Mouse (Mus musculus) T-helper 17 cell (primary cell): Measurements from ENCODE around the gene Cep85l.

Experiments
- in situ Hi-C, 2 experiments: fragments of 300-600 bp; cut with MboI, MseI; formaldehyde crosslinking; loops; 1 replicate in 1 of 2; 2 replicates in 1 of 2; pipeline ENCODE4 v1.15.1; 2025; ENCODE audit warnings: high pct_unique_total_duplicates in 2 of 2

The Cep85l gene

DNA sequence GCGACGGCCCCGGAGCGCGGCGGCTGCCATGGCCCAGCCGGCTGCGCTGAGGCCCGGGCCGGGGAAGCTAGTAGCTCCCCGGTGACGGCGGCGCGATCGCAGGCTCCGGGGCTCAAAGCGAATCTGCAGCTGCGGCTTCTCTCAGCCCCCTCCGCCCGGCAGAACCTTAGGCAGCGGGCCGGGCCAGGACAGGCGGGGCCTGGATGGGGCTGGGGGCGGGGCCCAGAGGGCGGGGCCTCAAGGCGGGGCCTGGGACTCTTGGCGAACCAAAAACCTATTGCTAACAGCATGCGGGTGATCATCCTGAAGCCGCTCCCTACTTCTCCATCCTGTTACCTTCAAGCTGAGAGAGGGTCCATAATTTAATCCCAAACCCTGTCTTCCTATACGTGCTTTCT lies at the start of gene Cep85l:
Gene Cep85l (minus strand): TSS at position 239 of the 398 bp plus-strand sequence.
- in situ Hi-C loops: no loop called here

DNA sequence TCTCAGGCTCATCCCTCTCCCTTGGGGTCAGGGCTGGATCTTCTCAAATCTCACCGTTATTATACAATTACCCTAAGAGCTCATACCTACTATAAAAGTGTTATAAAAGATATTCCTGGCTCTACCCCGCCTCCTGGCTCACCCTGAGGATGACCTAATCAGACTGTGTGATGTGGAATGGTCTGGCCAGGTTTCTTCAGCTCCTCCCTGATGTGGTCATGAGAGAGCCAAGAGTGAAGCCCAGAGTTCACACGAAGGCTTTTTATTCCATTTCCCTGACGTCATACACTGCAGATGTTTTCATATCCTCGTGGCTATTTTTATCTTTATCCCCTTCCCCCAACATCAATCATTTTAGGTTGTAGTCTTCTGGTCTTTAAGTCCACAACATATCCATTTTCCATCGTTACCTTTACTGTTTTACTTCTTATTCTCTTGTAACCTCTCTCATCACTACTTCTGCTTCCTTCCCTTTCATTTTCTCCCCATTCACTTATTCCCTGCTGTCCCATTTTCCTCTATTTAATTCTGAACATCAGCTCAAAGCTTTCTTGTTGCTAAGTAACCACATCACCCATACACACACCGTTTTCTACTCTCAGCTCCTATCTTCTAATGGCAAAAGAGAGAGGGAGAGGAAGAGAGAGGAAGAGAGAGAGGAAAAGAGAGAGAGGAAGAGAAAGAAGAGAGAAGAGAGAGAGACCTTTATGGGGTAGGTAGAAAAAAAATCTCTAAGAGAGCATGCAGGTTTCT lies 49.1 kb upstream of the Cep85l start:
- in situ Hi-C loops: no loop called here

DNA sequence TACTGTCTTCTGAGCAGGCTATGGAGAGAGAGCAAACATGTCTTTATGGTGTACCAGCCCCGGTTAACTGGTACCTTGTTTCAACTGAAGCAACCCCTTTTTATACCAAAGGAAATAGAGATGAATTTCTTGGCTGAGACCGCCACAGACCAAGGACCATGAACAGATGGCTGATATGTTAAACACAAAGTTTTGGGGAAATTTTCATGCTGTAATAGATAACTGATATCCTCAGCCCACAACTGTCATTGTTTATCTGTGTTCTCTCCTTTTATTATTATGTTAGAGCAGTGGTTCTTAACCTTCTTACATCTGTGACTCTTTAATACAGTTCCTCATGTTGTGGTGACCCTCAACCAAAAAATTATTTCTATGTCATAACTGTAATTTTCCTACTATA lies 46.8 kb upstream of the Cep85l start:
- in situ Hi-C loops: no loop called here

DNA sequence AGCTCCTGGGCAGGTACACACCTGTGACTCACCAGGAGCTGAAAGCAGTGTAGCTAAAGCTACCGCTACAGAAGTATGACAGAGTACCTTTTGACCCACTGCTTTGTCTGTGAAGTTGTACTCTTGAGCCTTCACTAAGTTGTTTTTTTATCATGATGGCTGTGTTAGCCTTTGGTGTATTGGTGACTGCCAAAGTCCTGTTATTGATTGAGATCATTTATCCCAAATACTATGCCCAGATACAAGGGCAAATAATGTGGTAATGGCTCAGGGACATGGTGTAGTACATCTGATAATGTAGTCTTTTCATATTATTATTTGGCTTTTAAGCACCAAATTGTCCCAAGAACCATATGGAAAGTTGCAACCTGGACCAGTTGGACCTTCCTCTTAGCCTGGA lies 43.3 kb upstream of the Cep85l start:
- in situ Hi-C loops: no loop called here

DNA sequence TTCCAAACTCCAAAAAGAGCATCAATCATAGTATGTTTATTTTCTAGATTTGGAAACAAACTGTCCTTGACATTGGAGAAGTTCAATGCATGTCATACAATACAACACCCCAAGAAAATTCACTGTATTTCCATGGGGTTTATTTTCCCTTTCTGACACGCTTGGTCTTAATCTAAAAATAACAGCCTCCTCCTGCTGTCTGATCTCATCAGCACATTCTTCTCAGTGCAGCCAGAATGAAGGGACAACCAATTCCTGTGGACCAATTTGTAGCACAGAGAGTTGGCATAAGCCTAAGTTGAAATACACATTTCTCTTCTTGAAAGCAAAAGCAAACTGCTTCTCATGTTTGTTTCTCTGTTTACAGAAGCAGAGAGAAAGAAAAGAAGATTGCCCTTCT lies 42.5 kb upstream of the Cep85l start:
- in situ Hi-C loops: no loop called here

DNA sequence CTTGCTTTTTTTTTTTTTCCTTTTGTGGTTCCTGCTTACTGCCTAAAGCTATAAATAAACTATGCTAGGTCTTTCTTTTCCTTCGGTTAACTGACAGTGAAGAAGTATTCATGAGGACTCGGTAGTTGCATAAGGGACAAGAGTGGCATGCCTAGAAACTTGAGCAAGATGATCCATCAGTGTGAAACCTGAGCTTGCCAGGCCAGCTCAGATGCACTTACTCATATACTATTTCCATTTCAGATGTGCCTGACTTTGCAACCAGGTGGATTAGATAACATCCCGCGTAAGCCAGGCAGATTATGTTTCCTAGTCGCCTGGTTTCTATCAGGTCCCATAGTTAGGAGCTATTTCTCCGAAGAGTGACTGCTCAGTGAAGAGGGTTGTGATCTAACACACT lies 41.9 kb upstream of the Cep85l start:
- in situ Hi-C loops: no loop called here

DNA sequence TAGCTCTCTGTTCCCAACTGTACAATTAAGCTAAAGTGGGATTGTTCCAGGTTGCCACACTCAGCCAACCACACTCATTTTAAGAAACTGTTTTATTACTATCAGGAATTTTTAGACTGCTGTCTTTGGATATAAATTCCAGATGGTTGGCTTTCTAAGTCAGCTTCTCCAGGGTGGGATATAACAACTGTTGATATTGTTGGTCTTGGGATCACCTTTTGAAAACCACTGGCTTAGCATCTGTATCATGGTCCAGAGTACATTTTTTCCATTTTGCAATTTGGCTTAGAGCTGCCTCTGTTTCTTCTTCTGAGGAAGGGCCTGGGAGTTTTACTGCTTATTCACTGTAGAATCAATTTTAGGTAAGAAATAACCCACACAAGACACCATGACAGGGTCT lies 40.3 kb upstream of the Cep85l start:
- in situ Hi-C loops: no loop called here

DNA sequence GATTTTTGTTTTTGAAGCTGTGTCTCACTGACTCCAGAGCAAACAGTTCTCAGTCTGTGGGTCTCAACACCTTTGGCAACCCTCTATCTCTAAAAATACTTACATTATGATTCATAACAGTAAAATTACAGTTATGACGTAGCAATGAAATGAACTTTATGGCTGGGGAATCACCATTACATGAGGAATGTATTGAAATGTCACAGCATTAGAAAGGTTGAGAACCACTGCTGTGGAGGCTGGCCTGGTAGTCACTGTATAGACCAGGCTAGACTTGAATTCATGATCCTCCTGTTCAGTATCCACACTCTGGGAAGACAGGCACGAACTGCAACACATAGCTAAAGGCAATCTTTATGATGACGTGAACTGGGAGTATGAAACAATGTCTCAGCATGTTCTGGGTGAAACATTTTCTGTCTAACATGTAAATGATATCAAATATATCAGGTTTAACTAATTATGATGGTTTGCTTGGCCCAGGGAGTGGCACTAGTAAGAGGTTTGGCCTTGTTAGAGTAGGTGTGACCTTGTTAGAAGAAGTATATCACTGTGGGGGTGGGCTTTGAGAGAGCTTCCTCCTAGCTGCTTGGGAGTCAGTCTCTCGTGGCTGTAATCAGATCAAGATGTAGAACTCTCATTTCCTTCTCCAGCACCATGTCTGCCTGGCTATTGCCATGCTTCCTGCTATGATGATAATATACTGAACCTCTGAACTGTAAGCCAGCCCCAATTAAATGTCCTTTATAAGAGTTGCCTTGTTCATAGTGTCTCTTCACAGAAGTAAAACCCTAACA lies 39.6 kb upstream of the Cep85l start:
- in situ Hi-C loops: no loop called here

DNA sequence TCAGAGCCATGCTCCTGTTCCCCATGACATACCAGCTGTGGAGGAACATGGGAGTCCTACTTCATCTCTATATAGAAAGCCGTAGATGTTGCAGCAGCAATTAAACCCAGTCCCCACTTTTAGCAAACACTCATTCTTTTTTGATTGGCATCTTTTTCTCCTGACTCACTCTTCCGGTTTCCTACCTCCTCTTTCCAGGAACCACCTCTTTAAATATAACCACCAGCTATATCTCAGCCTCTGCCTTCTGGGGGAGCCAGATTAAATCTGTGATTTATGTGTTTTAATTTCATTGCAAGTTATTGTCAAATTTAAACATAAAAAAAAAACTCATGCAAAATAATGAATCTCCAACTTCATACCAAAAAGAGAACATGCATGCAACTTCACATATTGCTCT lies 37.3 kb upstream of the Cep85l start:
- in situ Hi-C loops: no loop called here

DNA sequence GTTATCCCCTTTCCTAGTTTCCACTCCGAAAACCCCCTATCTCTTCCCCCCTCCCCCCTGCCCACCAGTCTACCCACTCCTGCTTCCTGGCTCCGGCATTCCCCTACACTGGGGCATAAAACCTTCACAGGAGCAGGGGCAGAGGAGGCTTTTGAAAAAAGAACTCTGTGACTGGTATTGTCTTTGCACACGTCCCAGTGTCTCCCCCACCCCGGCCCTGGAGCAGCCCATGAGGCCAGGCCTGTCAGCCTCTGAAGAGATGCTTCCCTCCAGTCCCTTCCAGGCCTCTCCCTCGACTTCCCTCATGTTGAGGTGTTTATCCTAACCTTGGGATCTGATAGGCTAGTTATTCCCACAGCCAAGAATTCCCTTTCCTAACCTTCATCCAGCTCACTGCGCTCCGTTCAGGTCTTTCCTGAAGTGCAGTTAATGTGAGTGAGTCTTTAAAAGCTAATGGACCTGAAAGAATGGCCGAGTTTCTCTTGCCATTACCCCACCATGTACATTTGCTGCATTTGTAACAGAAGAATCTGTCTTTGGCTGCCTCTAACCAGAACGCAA lies 36.5 kb upstream of the Cep85l start:
- in situ Hi-C loops: no loop called here

DNA sequence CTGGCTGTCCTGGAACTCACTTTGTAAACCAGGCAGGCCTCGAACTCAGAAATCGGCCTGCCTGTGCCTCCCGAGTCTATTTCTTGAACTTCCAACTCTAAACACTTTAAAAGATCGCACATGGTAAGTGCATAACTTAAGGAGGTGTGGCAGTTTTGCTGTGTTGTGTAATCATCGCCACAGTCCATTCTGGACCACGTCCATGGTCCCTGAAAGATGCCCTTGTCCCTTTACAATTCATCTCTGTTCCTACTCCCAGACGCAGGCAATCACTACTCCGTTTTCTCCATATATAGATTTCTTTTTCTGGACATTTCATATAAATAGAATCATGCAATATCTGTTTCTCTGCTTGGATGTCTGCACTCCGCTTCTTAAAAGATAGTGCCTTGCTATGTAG lies 35.5 kb upstream of the Cep85l start:
- in situ Hi-C loops: no loop called here

DNA sequence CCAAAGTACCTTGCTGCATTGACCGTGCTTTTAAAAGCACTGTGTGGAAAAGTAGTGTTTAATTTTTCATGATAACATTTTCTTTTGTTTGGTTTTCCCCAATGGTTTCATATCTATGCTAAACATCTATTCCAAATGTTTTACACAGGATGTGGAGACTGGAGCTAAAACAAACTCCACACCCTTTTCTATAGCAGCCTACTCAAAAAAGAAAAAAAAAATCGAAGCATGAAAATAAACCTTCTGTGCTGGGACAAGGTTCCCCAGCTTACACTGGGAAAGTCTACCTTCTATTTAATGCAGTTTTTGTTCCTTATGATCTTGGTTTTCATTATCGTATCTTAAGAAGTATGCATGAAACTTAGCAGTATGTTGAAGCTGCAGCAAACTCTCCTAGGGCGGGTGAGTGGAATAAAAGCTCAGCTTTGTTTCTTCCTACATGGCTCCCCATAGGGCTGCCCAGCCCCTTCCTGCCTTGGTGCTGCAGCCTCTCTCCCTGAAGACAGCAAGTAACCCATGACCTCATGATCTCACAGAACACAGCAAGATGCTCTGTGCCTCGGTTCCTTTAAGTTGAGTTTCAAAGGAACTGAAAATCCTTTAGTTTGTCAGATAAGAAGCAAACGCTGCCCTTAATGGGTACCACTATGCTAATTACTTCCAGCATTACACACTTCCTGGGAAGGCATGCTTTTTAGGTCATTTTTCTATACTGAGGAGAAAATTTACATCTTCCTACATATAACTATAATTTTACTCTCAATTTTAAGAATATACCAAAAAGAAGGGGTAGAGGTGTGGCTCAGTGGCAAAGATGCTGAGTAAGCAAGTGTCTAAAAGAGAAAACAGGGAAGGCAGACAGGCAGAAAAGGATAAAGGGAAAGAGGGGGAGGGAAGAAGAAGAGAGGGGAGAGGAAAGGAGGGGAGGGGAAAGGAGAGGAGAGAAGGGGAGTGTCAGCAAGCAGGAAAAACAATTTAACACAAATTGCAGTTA lies 34.6 kb upstream of the Cep85l start:
- in situ Hi-C loops: no loop called here

DNA sequence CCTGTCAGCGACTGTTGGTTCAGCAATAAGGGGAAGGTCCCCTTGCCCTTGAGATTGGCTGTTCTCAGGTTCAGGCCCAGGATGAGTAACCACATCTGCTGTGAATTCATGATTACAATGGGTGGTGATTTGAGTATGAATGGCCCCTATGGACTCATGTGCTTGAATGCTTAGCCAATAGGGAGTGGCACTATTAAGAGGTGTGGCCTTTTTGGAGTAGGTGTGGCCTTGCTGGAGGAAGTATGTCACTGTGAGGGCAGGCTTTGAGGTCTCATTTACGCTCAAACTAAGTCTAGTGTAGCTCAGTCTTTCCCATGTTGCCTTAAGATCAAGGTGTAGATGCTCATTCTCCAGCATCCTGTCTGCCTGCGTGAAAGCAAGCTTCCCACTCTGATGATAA lies 33.2 kb upstream of the Cep85l start:
- in situ Hi-C loops: no loop called here

DNA sequence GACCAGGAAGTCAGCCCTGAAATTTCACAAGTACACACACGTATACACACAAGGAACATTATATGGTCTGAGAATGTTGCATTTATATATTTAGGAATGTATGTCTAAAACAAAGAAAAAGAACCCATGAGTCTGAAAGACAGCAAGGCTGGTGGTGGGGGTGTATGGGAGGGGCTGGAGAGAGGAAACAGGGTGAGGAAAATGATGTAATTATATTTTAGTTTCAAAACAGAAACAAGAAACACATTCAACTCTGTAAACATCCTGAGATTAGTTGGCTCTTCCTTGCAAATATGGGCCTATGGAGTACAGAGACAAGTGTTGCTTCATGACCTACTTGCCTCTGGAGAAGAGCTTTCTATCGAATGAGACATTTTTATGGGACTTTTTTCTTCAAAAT lies 32.4 kb upstream of the Cep85l start:
- in situ Hi-C loops: no loop called here

DNA sequence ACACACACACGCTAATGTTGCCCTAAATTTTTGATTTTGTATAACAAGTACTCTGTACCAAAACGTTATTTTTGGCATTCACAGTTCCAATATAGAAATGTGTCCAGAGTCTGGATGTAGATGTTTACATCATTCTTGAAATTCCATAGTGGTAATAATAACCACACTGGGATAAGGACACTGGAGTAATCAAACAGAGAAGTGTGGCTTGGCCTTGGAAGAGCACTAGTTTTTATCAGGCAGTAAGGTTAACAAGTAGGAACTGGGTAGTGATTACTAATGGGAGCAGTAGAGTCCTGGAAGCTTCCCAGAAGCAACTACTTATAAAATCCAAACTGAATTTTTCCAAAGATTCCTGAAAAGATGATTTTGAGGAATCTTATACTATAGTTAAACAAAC lies 31.1 kb upstream of the Cep85l start:
- in situ Hi-C loops: no loop called here

DNA sequence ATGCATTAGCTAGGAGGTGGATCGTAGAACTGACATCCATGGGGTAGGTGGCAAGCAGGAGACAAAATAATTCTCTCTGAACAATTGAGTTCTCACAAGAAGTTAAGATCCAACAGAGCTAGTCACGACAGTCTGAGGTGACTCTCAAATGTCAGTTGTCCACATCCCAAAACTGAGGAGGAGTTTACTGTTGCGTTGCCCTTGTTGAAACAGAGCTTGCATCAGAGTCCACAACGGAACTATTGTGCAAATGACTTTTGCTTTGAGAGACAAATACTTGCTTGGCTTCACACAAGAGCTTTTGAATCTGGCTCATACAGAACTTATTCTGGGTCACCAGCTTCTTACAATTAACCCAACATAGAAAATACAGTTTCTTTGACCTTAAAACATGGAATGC lies 27.7 kb upstream of the Cep85l start:
- in situ Hi-C loops: no loop called here

DNA sequence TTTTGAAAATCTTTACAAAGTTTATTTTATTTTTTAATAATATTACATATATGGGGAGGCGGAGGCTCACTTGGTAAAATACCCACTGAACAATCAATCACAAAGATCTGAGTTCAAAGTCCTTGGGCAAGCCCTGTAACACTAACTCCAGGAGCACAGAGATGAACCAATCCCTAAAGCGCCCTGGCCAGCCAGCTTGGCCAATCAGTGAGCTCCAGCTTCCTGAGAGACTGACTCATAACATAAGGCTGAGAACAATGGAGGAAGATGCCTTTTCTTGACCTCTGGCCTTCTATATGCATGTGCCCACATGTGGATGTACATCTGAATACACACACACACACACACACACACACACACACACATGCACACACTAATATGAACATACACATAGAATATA lies 27.1 kb upstream of the Cep85l start:
- in situ Hi-C loops: no loop called here

DNA sequence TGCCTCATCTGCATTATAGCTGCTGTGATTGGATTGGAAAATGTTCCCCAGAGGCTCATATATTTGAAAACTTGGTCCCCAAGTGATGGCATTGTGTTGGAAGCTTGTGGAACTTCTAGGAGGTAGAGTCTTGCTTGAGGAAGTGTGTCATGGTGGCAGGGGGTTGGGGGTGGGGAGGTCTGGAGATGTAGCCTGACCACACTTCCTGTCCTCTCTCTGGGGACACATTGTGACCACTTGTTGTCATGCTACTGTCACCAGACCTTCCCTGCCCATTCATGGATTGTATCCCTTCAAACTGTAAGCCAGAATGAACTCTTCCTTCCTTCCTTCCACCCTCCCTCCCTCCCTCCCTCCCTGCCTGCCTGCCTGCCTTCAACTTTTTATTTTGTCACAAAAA lies 22.5 kb upstream of the Cep85l start:
- in situ Hi-C loops: no loop called here

DNA sequence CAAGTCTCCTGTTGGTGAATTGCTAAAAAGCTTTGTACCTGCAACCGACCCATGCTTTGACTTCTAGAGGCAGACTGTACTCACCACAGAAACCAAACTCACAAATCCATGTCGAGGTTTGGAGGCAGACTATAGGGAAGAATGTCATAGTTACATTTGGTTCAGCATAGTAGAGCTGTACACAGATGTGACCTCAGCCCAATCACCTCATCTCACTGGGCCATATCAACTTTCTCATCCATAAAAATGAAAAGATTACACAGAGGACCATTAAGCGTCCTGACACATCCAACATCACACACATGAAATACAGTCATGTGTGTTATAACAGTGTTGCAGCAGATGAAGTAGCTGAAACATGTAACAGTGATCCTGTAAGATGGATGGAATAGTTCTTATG lies 19.3 kb upstream of the Cep85l start:
- in situ Hi-C loops: no loop called here

DNA sequence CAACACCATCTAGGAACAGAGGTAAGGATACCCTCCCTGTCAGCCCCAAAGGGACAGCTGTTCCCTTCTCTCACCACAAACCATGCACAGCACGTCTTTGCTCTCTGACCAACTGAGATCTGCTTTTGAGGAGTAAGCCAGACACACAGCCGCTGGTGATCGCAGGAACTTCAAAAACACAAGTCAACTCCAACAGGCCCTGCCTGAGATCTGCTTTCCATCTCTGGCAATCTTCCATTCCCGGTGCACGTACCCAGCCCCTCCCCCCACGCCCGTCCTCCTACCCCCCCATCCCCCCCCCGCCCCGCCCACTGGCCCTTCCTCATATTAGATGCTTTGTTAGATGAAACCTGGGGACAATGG lies 18.8 kb upstream of the Cep85l start:
- in situ Hi-C loops: no loop called here

DNA sequence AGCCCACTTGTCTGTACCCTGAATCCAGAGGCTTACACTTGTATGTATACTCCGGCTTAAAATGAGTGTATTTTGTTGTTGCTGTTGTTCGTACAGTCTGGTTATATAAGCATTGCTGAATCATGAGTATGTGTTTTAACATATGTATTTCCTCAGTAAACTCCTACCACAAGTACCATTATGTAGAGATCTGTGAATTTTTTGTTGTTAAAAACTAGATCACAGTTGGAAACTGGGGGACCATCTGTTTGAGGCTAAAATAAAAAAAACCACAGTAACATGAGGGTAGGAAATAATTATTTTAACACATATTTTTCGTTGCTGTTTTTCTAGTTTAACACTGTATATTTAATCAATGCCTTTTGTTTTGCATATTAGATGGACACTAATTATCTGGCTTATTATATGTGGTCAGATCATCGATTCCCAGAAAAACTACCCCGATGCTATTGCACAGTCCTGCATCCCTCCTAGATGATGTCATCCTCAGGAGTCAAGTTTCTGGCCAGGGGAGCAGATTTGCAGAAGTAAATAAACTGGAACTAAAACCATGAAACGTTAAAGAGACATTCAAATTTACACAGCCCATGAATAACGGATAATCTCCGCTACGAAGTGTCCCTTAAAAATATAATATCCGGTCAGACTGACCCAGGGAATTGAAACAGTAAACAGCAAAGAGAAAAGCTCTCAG lies 18.2 kb upstream of the Cep85l start:
- in situ Hi-C loops: no loop called here
